Mouse (Mus musculus): ENCODE data around the gene Gm15557. TPM values are rescaled to one million over a fixed set of nuclear protein-coding genes. Genes with fewer than 3 reads are reported as not detected.
"Not testable (repeated sequence)": the region's sequence is repeated elsewhere in the genome, so short reads cannot be mapped to it uniquely, and the experiment has no call there.

Gene Gm15557
- not detected for total RNA-seq (2021)
- long read RNA-seq, experiment 1 = 0 reads
- long read RNA-seq, experiment 2, partial matches to known transcripts = 0 of 1 reads
- long read RNA-seq, experiment 2, other reads (novel, unspliced or antisense) = 1 of 1 reads

DNA sequence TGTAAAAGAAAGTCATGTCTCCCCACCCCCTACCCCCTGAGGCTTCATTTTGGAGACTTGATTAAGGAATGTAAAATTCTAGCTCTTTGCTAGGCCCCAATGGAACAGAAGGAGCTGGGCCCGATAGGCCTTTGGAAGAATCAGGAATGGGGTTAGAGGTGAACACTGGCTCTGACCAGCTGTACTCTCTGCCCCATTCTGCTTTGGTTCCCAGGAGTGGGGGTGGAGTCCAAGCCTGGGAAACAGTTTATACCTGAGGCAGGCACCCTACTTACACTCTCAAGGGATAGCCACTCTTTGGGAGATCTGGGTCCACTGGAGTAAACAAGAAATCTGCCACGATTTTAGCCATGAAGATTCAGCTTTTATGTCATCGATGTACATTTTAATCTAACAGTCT lies at the start of gene Gm15557:
Gene Gm15557 (plus strand): TSS at position 48 of the 400 bp plus-strand sequence.
- DNase-seq = no peak

DNA sequence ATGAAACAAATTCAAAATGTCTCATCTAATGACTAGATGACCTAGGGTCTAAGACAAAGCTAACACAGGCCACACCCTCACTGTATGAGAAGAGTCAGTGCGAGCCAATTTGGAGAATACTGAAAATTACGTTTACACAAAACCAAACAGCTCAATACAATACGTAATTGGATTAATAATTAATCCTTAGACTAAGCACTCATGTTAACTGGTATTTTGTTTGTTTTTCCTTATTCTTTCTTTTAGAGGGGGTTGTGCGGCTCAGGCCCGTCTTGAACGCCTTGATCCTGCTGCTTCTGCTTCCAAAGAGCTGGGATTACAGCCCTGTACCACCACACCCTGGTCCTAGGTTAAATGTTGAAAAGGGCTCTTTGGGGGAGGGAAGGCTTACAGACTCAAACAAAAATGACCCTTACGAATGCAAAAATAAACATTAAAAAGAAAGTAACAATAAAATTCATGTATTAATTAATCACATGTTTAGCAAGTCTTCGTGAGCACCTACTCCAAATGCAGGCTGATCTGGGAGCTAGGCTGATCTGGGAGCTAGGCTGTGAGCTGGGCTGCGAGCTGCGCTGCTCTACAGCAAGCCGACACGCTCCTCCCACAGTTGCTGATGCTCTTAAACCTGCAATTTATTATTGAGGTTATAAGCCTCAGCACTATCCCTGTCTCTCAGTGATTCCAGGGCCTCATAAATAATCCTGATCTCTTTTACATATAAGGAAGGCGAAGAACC lies 46.1 kb upstream of the Gm15557 start:
- DNase-seq = no peak

DNA sequence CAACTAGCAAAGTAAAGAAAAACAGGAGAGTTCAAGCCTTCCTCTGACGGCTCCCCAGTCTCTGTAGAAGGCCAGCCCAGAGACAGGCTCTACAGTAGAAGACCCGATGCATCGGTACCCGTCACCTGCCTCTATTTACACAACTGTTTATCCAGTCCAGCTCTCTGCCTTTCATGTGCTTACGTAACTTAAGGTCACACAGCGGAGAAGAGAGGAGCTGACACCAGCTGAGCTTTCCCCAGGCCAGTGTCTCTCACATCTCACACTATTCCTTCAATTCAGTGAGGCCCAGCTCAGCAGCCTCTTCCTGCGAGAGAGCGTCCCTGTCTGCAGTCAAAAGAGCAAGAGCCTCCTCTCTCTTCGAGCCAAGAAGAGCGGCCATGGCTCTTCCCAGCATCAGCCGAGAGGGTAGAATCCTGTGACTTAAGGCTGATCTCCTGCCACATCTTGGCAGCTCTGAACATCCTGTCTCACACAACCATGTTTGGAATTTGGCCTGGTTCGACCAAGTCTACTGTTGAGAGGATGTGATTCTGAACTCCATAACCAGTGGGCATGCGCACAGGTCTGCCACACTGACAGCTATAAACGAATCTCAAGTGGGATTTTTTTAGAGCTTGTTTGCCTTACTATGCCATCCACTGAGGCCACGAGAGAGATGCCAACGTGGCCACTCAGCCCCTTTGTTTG lies 45.3 kb upstream of the Gm15557 start:
- peak in 1 of 2 experiments; percentile 16 for DNase-seq

DNA sequence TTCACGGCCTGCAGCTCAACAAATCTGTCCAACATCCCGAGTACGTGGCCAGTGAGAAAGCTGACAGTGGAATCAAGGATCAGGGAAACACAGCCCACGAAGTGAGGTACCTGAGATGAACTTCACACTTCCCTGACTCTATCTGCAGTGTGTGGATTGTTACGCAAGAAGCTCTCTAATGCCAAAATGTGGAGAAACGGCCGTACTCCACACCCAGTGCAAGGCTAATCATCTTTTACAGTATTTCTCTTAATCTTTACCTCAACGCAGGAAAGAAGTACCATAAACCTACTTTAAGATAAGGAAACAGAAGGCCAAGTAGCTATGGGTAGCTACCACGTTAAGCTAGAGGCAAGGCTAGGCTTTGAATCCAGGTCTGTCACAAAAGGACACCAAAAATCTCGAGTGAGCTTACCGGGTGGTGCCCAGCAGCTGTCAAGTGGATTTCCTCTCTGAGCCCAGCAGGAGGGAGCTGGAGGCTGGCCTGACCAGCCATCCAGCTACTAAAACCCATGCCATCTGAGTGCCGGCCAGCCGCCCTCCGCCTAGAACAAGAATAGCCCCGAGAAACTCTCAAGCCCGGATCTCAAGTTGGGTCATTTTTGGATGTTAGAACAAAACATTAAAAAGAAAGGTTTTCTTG lies 37.4 kb upstream of the Gm15557 start:
- no peak for DNase-seq

DNA sequence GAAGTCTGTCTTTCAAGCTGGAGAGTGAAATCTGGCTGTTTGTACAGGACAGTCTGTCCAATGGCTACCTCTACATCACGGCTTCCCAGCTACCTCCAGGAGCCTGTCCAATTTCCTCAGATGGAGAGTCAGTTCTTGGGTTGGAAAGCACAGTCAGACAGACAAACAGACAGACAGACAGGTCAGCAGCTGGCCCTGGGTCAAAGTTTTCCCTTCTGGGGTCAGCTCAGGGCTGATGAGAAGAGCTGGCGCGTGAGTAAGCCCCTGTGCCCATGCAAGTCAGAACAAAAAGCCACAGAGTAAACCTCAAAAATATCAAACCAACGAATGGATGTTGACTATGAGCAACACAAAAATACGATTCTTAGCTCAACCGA lies 36.9 kb upstream of the Gm15557 start:
- no peak for DNase-seq

DNA sequence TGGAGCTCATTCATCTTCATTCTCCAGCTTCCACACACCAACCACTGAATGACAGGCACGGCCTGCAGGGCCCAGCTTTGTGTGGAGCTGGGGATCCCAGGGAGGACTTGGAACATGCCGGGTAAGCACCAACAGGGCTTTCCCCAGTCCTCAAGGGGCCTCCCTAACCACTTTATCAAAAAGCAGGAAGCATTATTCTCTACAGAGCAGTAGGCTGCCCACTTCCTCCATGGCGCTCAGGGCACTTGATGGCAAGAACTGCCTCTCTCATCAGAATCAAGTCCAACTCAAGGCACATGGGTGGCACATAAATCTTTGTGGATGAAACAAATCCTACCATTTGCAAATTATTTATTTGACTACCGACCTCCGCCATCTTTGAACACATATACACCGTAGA lies 25.8 kb upstream of the Gm15557 start:
- no peak for DNase-seq

DNA sequence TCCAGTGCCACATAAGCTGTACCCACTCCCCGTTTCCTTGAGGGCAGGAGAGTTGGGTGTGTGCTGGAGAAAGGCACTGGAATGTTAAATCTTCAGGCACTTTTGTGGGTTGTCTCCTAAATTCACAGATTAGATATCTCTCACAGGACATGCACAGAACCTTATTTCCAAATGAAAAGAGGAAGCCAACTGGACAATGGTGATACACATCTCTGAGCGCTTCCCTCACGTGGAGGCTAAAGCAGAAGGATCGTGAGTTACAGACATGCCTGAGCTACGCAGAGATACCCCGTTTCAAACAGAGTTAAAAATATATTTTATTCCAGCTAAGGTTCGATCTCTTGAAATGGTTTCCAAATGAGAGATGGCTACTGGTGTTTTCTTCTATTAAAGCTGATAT lies 17.4 kb upstream of the Gm15557 start:
- no peak for DNase-seq

DNA sequence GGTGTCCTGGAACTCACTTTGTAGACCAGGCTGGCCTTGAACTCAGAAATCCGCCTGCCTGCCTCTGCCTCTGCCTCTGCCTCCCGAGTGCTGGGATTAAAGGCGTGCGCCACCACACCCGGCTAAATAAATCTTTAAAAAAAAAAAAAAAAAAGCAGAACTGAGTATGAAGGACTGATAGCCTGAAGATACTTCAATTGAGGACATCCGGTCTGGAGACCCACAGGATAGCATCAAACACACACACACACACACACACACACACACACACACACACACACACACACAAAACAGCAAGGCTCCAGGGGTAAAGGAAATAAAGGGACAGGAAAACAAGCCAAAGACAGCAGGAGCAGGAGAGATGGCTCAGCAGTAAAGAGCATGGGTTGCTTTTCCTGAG lies 15.3 kb upstream of the Gm15557 start:
- DNase-seq = not testable (repeated sequence)

DNA sequence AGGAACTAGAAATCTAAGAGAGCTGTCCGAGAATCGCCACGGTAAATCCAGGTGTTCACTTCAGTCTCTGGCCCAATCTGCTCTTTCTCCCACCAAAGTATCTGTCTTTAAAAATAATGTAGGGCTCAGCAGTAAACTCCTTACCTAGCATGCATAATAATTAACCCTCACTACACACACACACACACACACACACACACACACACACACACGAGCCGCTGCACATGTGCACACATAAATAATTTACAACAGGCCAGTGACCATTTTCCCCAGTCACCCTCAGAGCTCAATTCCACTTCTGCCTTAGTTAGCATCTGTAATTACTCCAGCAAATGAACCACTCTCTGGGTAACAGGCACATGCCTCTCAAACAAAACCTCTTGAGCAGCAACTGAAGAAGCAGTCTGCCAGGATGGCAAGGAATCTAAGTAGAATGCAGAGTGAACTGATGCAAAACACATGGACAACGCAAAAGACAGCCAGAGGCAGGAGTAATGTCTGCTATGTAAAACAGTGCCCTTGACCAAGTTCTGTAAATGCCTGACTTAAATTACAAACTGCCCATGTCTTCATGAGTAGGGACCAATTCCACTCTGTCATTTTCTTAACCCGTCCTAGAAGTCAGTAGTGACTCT lies 11.7 kb upstream of the Gm15557 start:
- DNase-seq = no peak

DNA sequence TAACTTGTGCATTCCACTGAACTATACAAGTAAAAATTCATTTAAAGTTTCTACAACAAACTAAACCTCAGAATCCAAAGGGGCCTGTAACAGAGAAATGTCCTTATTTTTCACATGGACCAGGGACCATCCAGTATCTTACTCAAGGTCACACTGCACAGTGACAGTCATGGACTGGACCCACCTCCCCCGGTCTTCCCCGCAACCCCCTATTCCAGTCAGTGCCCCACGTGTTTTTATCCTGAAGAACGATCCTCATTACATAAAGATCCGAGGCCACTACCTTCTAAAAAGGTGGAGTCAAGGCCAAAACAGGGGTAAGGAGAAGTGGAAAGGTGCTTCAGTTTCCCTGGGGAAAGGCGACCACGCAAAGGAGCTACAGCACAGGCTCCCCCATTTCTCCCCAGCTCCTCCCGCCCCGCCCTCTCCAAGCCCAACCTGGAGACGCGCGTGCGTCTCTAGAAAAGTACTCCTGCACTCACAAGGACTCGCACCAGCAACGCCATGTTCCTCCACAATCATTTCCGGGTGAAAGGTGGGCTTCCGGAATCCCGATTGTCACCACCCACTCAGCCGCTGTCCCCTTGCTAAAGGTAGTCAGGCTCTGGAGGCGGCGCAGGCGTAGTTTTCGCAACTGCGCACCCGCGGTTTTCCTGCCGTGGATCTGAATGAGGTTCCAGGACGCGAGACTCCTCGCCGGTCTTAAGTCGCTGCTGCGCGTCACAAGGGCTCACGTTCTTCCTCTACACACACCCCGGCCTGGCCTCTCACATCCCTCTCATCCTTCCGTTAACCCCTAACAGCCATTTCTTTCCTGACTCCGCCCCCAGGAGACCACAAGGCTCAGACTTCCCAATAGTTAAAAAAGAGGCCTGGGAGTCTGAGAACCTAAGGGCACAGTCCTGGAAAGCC lies 10.7 kb upstream of the Gm15557 start, which contains the start of gene Uqcc1:
Gene Uqcc1 (minus strand): TSS at position 780 of the 912 bp plus-strand sequence.
- DNase-seq = peak; percentile 94 to 95

DNA sequence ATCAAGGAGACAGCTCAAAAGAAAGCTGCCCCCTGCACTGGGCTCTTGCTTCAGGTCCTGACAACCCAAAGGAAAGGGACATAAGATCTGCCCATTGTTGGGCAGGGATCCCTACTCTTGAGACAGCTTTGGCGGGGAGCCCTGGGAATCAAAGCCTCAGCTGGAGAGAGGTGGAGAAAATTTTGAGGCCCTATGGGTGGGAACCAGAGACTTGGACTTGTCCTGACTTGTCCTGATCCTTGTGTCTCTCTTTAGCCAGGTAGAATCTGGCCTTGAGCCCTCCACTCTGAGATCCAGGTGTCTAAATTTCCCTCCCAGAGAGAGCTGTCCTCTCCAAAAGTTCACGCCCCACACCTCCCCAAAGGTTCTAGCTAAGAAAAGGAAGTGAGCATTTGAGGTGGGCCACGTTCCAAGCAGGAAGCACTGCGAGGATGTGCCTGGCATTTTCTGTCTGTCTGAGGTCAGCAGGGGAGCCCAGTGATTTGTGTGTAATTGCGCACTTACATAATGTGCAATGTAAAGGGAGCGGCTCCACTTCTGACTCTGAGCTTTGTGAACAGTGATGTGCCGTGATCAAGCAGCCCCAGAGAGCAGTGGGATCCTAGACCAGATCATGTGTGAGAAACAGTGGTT lies 515 bp upstream of the Gm15557 start:
- no peak for DNase-seq

DNA sequence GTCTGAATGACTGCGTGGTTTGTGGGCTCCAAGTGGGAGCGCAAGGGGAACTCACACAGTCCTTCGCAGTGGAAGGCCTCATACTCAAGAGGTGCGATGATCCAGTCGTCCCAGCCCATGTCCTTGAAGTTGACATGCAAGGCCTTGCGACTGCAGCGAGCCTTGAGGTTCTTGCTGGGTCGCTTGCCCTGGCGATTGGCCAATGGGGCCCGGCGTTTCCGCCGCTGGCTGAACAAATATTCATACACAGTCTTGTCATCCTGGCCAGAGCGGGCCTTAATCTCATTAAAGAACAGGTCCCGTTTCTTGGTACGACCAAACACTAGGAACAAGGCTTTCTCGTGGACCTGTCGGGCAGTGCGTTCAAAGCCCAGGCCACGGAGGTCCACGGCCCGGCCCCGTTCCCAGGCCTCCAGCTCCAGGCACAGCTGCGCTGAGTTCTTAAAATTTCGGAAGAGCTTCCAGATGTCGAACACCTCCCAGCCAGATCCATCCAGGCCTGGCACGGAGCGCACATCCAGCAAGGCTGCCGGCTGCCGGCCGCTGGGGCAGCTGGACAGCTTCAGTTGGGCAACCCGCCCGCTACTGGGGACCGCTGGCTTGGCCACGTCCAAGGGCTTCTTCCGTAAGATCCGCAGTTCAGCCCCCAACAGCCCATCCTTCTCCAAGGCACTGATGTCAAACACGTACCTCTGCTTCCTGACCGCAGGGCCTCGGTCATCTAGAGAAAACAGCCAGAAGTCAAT lies 1.3 kb downstream of the Gm15557 start:
- peak; percentile 85 to 88 for DNase-seq

DNA sequence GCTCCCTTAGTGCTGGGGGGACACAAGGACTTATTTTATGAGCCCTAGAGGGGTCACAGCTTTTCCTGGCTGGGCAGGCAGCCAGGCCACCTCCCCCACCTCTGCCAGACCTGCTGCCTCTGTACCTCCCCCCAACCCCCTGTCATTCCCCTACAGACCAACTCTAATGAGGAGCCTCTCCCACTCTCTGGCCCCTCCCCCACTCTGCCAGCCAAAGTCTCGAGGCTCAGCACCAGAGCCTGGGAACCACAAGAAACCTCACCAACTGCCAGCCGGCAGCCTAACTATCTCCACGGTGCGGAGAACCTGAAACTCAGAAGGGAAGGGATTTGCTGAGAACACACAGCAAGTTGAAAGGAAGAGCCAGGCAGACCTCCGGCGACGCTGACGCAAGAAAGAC lies 2.9 kb downstream of the Gm15557 start:
- no peak for DNase-seq

DNA sequence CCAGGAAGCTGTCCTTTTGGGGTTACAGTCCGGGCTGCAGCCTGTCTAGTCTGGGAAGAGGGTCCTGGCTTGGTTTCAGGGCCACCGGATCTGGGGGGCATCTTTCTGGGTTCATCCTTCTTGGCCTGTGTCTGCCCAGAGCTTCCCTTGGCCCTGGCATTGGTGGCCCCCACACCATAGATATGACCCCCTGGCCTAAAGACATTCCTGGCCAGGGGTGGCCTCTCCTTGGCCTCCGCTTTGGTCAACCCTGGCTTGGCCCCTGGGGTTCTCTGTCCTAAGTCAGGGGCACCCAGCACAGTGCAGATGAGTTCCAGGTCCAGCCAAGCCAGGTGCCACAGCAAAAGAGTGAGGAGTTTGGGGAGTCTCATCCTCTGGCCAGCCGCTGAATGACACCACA lies 4.2 kb downstream of the Gm15557 start:
- no peak for DNase-seq

DNA sequence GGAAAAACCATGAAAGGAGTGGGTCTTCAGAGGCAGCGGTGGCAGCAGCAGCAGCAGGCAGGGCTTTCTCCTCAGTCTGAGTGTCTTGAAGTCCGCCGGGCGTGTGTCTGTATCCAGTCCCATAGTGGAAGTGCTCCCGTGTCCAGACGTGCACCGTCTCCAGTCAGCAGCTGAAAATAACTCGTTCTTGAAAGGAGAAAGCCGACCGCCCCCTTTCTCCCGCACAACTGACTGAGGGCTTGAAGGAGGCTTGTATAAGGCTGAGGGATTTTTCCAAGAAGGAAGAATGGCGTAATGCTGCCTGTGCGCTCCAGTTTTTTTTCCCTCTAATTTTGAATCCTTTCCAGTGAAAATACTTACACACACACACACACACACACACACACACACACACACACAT lies 4.6 kb downstream of the Gm15557 start, which contains the start of gene Gdf5:
Gene Gdf5 (minus strand): TSS at position 244 of the 400 bp plus-strand sequence.
- DNase-seq = no peak

DNA sequence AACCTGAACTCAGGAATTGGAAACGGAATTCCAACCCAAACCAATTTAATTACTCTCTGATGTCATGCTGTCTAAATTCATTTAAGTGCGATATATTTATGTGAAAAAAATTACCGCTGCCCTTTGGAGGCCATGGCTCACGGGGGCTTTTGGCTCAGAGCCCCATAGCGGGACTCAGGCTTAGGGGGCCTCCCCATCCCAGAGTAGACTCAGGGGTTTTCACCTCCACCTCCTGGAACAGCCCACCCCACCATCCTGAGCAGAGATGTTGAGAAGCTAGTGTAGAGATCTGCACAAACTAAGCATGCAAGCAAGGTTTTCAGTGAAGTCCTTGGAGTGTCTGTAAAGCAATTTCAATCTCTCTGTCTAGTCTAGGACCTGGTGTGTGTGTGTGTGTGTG lies 5.1 kb downstream of the Gm15557 start:
- no peak for DNase-seq

DNA sequence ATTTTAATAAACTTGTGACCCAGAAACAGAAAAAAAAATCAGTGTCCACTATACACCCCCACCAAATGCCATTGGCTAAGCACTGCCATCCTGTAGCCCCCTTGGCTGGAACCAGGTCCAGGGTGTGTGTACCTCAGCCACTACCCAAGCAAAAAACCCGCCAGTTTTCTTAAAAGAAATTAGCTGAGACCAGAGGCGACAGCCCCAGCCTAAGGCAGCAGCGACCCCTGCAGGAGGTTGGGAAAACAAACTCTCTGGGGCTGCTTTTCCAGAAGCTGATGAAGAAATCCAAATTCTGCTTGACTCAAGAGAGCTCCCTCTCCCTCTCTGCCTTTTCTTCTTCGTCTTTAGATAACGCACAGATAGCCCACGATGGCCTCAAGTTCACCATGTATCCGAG lies 5.5 kb downstream of the Gm15557 start:
- DNase-seq = peak; percentile 86 to 89

DNA sequence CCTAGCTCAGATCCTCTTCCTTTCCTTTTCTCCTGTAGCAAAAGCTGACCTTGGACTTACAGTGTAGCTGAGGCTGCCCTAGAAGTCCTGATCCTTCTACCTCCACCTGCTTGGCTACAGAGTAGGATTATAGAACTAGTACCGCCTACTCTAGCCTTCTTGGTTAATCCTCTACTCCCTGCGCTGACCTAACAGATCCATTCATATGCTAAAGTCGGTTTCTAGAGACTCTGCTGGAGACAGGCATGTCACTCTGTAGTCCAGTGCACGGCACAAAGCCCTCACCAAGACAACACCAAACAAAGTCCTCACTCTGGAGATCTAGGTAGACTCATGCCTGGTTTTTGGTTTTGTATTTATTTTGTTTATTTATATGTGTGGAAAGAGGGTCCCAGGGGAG lies 6.0 kb downstream of the Gm15557 start:
- no peak for DNase-seq

DNA sequence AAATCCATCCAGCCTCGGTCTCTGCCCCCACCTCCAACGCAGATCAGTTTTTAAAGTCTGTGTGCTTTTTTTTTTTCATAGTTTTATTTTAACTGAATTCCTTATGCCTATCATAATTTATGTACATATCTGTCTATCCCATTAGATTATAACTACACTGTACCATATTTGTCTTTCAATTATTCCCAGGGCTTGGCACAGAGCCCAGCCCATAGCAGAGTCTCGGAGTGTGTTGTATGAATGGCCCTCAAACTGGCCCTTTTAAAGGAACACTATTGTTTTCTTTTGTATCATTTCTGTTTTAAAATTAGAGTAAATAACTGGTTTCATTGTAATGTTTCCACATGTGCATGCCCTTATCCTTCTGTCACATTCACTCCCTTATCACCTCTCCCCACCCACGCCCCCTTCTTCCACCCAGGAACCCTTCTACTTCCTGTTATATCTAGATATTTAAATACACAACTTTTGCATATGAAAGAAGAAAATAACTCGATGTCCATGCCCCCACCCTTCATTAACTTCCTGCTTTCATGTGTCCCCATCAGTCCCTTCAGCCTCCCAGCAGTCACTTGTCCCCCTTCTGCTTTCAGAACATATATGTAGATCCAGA lies 7.0 kb downstream of the Gm15557 start:
- no peak for DNase-seq

DNA sequence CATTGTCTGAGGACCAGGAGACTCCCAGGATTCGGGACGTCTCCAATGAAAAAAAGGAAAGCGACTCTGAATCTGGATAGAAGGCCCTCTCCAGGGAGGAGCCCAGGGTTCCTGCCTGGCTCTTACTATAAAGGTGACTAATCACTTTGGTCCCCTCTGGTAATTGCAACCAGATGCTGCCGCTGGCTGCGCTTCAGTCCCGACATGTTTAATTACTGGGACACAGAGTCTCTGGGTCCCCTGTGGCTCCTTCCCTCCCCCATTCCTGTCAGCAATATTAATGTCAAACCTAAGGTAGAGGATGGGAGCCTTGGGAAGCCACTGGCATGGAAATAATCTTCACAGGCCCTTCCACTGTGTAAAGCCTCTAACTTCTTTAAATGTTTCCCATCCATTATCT lies 8.8 kb downstream of the Gm15557 start:
- no peak for DNase-seq

Measured in adrenal gland, postnatal 36 days (tissue).